Mouse (Mus musculus) liver, embryonic 14.5 days (tissue): Measurements from ENCODE around the gene Gas2l3. TPM values are rescaled to one million over a fixed set of nuclear protein-coding genes. Genes with fewer than 3 reads are reported as not detected.
A peak's percentile ranks its signal among the peaks of the same experiment; 100 is the strongest.

Experiments used
- ATAC-seq: fragments of 200-750 bp; cut with Nextera tagmentation; 2 replicates; pipeline ENCODE4 v1.8.0; 2017; ENCODE audit warnings: moderate number of reproducible peaks, mild to moderate bottlenecking, moderate library complexity; ENCODE audit not compliant: insufficient read depth
- DNase-seq, 3 experiments: peaks; one replicate each; pipeline ENCODE4 v3.0.0-alpha.2; 2012 to 2013; ENCODE audit warnings: low read depth in 3 of 3, low spot score in 3 of 3
- H3K27ac ChIP-seq: fragments of 300-500 bp; sonication (generic); 2 replicates; pipeline ENCODE4 v1.5.1; 2014; ENCODE audit warnings: moderate library complexity, mild to moderate bottlenecking, control low read depth, inconsistent platforms
- H3K27me3 ChIP-seq: fragments of 300-500 bp; sonication (generic); 2 replicates; pipeline ENCODE4 v1.6.1; 2014; ENCODE audit warnings: mild to moderate bottlenecking, low read length, moderate library complexity; ENCODE audit not compliant: control insufficient read depth, insufficient read depth
- H3K36me3 ChIP-seq: fragments of 300-500 bp; sonication (generic); replicated peaks from 2 replicates; pipeline ENCODE4 v1.6.1; 2014; ENCODE audit warnings: low read depth; ENCODE audit not compliant: control insufficient read depth, insufficient read depth
- H3K4me1 ChIP-seq, 2 experiments: fragments of 200-500 bp in 1 of 2; fragments of 300-500 bp in 1 of 2; sonication (generic) in 1 of 2; replicated peaks; 2 replicates each; pipeline ENCODE4 v1.6.1; 2012 to 2014; ENCODE audit warnings: antibody characterized with exemption in 1 of 2, inconsistent platforms in 1 of 2, low read length in 1 of 2; ENCODE audit not compliant: control insufficient read depth in 2 of 2, insufficient read depth in 2 of 2
- H3K4me2 ChIP-seq: fragments of 300-500 bp; sonication (generic); 2 replicates; pipeline ENCODE4 v1.6.1; 2014; ENCODE audit warnings: low read depth, mild to moderate bottlenecking, control low read depth, moderate library complexity
- H3K4me3 ChIP-seq, 2 experiments: fragments of 200-500 bp in 1 of 2; fragments of 300-500 bp in 1 of 2; sonication (generic) in 1 of 2; 2 replicates each; pipeline ENCODE4 v1.5.1; 2012 to 2014; ENCODE audit warnings: low read depth in 2 of 2, low read length in 2 of 2, mild to moderate bottlenecking in 2 of 2, control low read depth in 1 of 2, inconsistent platforms in 1 of 2, moderate library complexity in 1 of 2; ENCODE audit not compliant: insufficient read depth in 1 of 2
- H3K9ac ChIP-seq: fragments of 300-500 bp; sonication (generic); replicated peaks from 2 replicates; pipeline ENCODE4 v1.6.1; 2014; ENCODE audit warnings: mild to moderate bottlenecking, control low read depth, moderate library complexity
- H3K9me3 ChIP-seq: fragments of 300-500 bp; sonication (generic); 2 replicates; pipeline ENCODE4 v1.6.1; 2016; ENCODE audit warnings: low read length, mixed read lengths; ENCODE audit not compliant: control insufficient read depth
- CTCF ChIP-seq: IDR thresholded peaks from 2 replicates; pipeline ENCODE4 v1.5.1; 2016; ENCODE audit warnings: antibody characterized with exemption, low read depth, control low read depth
- EP300 ChIP-seq: IDR thresholded peaks from 2 replicates; pipeline ENCODE4 v1.6.1; 2016; ENCODE audit warnings: antibody characterized with exemption, low read depth
- whole genome bisulfite sequencing: fragments of 180-500 bp; shearing (Covaris S2); extraction: QIAGEN DNeasy Blood & Tissue Kit; methylation state at CpG from one replicate; pipeline ENCODE4 v1.1.7; 2014; ENCODE audit not compliant: insufficient replicate concordance; 5-methylcytosine and 5-hydroxymethylcytosine counted together
- polyA plus RNA-seq, 2 experiments: library from polyadenylated mRNA; depleted of rRNA in 1 of 2; stranded (reverse) in 1 of 2; unstranded in 1 of 2; fragments of >200 nt; fragmentation: Nextera tagmentation in 1 of 2; extraction: Ambion mirVana in 1 of 2; gene quantifications; 2 replicates each; pipeline versions ENCODE4 v1.2.1 to v1.2.3; 2012 to 2014

The Gas2l3 gene
- polyA plus RNA-seq, 2 experiments = 2.7 to 3.6 TPM

DNA sequence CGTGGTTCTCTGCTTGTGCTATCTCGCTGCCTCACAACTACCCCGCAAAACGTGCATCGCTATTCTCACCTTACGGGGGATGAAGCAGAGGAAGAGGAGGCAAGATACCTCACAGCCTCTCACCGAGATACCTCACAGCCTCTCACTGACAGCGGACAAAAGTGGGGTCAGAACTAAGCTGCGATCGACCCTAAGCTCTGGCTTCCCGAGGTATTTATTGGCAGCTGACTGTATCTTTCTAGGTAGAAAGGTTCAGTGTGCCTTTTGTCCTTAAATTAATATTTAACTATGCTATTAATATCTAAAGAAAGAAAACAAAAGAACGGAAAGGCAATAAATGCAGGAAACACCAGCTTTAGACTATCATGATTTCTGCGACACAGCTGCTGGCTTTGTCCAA, 11.0 kb downstream of the Gas2l3 start:
- no peak for DNase-seq
- Histone ChIP-seq H3K27ac (no peak overlapping the region), H3K36me3 (peaks cover 22% of the 10 kb centered on the region), H3K4me3 (no peak overlapping the region), H3K9ac (no peak overlapping the region), H3K4me2 (no peak overlapping the region), H3K9me3 (no peaks in the 10 kb centered on the region), H3K4me1 (no peaks in the 10 kb centered on the region), H3K27me3 (no peaks in the 10 kb centered on the region)
- TF ChIP-seq CTCF (no peak), EP300 (no peak)
- 83% methylated on average over 13 of the region's 13 CpGs for WGBS
- ATAC-seq = no peak

DNA sequence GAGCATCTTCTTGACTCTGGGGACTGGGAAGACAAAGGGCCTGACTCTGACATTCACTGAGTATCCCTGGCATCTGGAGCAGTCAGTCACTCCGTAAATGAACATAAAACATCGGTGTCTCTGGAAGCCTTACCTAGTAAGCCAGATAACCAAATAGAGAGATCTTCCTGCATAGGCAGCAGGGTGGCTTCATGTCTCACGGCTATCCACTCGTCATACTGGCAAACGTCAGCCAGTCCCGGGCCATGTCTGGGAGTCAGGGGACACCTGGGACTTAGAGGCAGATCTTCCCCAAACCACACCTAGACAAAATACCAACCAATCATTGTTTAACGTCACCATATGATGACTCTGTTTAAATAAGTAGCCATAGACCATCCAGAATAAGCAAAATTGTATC, 13.0 kb downstream of the Gas2l3 start:
- Histone ChIP-seq H3K4me2 (no peak overlapping the region), H3K27me3 (no peaks in the 10 kb centered on the region), H3K36me3 (peaks cover 25% of the 10 kb centered on the region), H3K4me1 (no peaks in the 10 kb centered on the region), H3K9me3 (no peaks in the 10 kb centered on the region), H3K9ac (no peak overlapping the region), H3K4me3 (no peak overlapping the region), H3K27ac (no peak overlapping the region)
- TF ChIP-seq CTCF = no peak
- no peak for TF ChIP-seq EP300
- DNase-seq (no peak), ATAC-seq (no peak)
- WGBS = 82% methylated on average over 7 of the region's 7 CpGs

DNA sequence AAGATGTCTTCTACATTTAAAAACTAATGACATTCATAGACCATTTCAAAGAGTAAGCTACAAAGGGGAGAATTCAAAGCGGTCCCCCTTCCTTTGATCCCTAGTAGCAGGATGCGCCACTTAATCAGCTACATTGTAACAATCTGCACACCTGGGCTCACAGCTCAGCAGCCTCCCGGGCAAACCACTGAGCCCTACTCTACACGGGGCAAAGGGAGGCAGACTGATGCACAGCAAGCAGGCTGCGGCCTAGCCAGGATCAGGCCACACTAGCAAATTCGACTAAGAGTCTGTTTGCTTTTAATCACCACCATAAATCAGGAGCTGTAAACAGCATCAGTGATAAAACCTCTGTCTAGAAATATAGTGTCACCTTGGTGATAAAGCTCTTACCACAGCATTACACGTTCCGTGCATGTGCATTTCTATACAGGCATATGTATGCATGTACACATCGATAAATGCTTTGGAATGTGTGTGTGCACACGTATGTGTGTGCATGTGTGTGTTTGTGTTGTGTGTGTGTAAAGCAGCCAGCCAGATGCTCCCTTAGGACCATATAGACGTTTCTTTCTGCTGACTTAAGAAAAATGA, 18.9 kb downstream of the Gas2l3 start:
- WGBS = 75% methylated on average over 11 of the region's 11 CpGs
- no peak overlapping the region for H3K9ac ChIP-seq

DNA sequence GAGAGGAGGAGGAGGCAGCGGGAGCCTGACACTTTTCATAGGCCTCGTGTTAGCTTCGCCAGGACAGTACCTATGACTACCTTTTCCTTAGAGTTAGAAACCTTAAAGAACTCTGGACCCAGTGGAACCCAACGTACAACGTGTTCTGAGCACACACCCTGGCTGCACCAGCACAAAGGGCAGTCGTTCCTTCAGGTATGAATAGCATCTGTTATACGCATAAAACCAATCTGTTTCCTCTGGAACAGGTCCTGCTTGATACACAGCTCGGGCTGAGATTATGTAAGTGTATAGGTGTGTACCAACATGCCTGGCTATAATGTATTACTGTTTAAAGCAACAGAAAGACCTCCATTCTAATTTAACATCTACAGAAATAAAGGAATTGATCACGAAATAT, 19.6 kb downstream of the Gas2l3 start:
- Histone ChIP-seq H3K9me3 (no peaks in the 10 kb centered on the region), H3K36me3 (peaks cover 37% of the 10 kb centered on the region), H3K4me3 (no peak overlapping the region), H3K4me2 (no peak overlapping the region), H3K4me1 (peaks cover 5 to 11% of the 10 kb centered on the region in 2 experiments; a peak in 3 of 4 replicates), H3K9ac (no peak overlapping the region), H3K27ac (no peak overlapping the region), H3K27me3 (no peaks in the 10 kb centered on the region)
- WGBS = 85% methylated on average over 9 of the region's 9 CpGs
- ATAC-seq = no peak
- TF ChIP-seq CTCF (no peak), EP300 (no peak)
- no peak for DNase-seq

More for the DNA sequence above, 18.9 kb downstream of the Gas2l3 start:
- Histone ChIP-seq H3K9me3 (no peaks in the 10 kb centered on the region), H3K4me2 (no peak overlapping the region), H3K36me3 (peaks cover 37% of the 10 kb centered on the region), H3K4me1 (peaks cover 5 to 11% of the 10 kb centered on the region in 2 experiments; a peak in 3 of 4 replicates), H3K27ac (no peak overlapping the region), H3K4me3 (no peak overlapping the region), H3K27me3 (no peaks in the 10 kb centered on the region)
- TF ChIP-seq CTCF = no peak
- TF ChIP-seq EP300 = no peak
- no peak for DNase-seq
- ATAC-seq = no peak

DNA sequence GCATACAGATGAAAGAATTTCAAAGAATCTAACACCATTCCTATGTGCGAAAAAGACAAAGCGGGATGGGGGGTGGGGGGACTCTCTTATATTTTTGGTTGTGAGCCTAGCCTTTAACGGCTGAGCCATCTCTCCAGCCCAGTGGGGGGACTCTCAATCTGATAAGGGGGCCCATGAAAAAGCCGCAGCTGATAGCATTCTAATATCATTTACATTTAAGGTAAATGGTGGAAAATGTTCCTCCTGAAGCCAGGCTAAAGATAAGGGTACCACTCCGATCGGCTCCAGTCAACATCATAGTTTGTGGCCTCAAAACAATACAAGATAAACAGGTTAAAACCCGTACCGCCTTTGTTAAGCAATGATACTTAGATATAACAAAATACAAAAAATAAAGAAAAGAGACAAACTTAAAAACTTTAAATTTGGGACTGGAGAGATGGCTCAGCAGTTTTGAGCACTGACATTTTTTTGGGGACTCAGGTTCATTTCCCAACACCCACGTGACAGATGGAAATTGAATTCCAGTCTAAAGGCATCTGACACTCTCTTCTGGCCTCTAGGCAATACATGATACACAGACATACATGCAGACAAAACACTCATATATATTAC, 20.5 kb downstream of the Gas2l3 start:
- Histone ChIP-seq H3K36me3 (peaks cover 32% of the 10 kb centered on the region), H3K9me3 (no peaks in the 10 kb centered on the region), H3K27me3 (no peaks in the 10 kb centered on the region), H3K9ac (peak overlapping the region; percentile 10), H3K4me1 (peaks cover 5 to 11% of the 10 kb centered on the region in 2 experiments; a peak in 3 of 4 replicates), H3K4me3 (peak overlapping the region; percentile 2 to 34; a peak in 3 of 4 replicates), H3K27ac (peak overlapping the region; percentile 77), H3K4me2 (peak overlapping the region; percentile 70)
- ATAC-seq = peak; percentile 73
- TF ChIP-seq EP300 (no peak), CTCF (no peak)
- no peak for DNase-seq
- WGBS = 24% methylated on average over 9 of the region's 9 CpGs
